Mouse (Mus musculus): ENCODE results near the gene Rnasek.

- TF ChIP-seq POLR2A (IDR thresholded peaks at IDR 0.05; ENCODE audit: borderline replicate concordance, insufficient read depth, low read length) (no peak), CTCF (IDR thresholded peaks at IDR 0.05; ENCODE audit: borderline replicate concordance, insufficient read depth, low read depth, low read length) (peak; percentile 18; the same call in 1 of the 2 replicates)
These were observed 13.6 kb downstream of the Rnasek start for GRCm38 (mm10) chr11:70225798-70226601.
